Mouse (Mus musculus) MN1 (cell line): ENCODE results near the gene Spcs2.

Experiments used
- DNase-seq: peaks from one replicate; pipeline ENCODE4 v3.0.0-alpha.2; 2016; ENCODE audit warnings: low spot score

Gene Spcs2

GRCm38 (mm10) chr7:99864241-99865028, 1.2 kb upstream of the Spcs2 start:
- no peak for DNase-seq

GRCm38 (mm10) chr7:99858813-99859585, 4.3 kb downstream of the Spcs2 start, which contains the start of gene Xrra1:
Xrra1 (plus strand) TSS chr7:99859116.
- peak; percentile 99 for DNase-seq

DNA sequence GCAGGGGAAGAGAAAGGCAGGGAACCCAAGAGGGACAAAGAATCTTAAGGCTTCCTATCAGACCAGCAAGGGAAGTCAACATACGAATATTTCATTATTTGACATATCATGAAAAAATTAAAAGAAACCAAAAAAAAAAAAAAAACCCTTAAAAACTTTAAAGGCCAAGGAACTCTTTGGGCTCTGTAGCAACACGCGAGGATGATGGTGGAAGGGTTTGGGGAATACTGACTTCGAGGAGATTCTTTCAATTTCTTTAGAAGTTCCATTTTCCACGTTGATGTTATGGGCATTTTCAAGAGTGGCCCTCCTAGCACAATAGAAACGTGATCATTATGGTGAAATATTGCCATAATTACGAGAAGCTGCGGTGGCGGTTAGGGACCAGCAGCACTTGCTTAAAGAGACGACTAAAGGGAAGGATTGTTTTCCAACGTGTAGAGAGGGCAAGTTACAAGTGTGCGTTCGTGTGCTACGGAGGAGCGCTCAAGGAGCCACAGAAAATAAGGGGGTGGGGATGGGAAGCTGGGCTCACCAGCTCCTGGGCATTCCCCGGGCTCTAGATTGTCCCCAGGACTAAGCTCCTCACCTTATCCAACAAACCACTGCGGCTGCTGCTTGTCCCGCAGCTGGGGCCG, 5.0 kb downstream of the Spcs2 start:
- DNase-seq, result no peak

DNA sequence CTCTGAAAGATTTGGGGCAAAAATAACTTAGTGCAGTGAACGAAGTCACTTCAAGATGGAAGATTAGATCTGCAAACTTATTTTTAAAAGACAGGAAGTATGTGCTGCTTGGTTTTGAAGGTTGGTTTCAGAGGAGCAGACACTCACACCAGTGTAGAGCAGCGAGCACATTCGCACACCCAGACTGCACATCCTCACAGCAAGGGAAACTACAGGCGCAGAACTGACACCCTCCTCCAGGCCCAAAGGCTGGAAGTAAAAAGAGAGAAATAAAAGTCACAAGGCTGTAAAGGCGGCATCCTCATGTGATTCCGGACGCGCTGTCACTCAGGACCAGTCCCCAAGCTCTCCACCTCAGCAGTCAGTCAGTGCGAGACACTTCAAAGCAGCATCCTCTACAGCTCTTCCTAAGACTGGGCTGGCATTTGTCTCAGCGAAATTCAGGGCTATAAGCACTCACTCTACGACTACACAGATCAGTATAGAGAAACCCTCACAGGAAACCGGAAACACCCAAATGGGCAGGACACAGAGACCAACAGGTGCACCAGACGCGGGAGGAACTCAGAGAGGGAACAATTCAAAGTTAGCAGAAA, 6.9 kb downstream of the Spcs2 start:
- DNase-seq, result no peak

GRCm38 (mm10) chr7:99854311-99854710, 9.0 kb downstream of the Spcs2 start:
- DNase-seq, result no peak

DNA sequence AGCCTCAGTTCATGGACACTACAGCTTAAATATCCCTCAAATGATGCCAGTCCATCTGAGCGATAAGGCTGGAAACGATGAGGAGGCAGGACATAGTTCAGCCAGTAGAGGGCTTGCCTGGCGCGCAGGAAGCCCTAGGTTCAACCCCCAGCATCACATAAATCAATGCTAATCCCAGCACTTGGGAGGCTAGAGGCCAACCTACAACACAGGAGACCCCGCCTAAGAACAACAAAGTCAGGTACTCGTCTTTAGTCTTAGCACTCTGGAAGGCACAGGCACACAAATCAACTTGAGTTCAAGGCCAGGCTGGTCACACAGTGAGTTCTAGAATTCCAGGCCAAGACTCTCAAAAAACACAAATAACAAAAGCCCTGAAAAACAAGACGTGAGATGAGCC, 9.9 kb downstream of the Spcs2 start:
- no peak for DNase-seq

DNA sequence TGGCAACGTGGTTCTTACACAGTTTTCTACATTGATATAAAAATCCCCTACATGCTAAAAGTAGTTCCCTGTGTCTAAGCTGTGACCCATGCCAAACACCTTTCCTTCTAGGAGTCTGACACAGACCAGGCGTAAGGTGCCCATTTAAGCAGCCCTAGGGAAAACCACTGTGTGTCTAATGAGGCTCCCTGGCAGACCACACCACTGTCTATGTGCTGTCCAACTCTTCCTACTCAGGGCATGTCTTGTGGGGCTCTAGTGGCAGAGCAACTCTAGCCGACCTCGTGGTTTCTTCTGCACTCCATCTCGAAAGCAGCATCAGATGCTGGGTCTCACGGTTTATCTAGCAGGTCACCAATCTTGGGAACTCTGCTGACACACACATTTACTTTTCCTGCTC, 11.6 kb downstream of the Spcs2 start:
- peak; percentile 24 for DNase-seq

DNA sequence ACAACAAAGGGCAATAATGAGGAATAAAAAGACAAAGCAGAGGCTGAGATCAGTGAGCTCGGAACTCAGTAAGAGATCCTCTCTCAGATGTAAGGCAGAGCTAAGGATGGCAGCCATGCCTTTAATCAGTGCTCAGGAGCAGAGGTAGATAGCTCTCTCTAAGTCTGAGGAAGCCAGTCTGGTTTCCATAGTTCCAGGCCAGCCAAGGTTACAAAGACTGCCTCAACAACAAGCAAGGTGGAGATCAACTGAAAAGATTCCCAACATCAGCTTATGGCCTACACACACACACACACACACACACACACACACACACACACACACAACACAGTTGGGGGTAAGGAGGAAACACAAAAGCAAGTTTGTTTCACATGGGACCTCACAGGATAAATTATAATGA, 12.1 kb downstream of the Spcs2 start:
- no peak for DNase-seq

DNA sequence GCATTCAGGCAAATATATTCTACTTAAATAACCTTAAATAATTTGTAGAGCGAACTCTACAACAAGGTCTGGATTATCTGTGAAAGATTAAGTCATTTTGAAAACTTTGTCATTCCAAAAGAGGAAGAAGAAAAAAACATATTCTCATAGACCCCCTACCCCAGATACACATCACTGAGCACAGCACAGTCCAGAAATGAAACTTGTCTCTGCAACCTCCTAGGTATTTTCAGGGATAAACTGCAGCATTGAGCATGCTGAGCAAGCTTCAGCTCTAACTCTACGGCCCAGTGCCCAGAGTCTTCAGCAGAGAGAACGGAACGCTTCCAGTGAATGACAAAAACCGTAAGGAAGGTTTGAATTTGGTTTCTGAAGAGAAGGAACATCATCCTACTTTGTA, 12.7 kb downstream of the Spcs2 start:
- DNase-seq, result no peak

DNA sequence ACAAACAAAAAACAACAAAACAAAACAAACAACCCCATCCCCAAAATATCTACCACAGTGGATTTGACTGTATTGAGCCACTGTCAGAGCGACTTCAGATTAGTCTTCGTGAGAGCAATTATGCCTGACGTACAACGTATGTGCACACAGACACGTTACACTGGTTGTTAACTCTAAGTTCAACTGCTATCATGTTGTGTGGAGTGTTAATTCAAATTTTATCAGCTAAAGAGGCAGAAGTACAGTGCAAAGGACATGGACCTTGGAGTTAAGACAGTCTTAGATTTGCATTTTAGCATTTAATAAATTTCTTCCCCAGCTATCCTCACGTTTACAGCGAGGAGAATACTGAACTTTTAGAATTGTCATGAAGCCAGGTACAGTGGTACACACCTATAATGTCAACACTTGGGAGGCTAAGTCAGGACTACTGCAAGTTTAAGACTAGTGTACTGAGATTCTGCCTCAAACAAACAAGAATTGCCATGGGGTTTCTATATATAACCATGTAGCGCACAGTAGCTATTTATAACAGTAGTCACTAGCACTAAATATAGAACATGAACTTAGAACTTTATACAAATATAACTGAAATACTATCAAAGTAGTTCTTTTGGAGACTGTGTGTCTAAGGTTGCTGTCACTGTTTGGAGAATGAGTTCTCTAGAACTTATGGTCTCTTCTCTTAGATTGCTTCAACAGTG, 17.6 kb downstream of the Spcs2 start:
- no peak for DNase-seq

GRCm38 (mm10) chr7:99838241-99838640, 25.0 kb downstream of the Spcs2 start:
- no peak for DNase-seq

DNA sequence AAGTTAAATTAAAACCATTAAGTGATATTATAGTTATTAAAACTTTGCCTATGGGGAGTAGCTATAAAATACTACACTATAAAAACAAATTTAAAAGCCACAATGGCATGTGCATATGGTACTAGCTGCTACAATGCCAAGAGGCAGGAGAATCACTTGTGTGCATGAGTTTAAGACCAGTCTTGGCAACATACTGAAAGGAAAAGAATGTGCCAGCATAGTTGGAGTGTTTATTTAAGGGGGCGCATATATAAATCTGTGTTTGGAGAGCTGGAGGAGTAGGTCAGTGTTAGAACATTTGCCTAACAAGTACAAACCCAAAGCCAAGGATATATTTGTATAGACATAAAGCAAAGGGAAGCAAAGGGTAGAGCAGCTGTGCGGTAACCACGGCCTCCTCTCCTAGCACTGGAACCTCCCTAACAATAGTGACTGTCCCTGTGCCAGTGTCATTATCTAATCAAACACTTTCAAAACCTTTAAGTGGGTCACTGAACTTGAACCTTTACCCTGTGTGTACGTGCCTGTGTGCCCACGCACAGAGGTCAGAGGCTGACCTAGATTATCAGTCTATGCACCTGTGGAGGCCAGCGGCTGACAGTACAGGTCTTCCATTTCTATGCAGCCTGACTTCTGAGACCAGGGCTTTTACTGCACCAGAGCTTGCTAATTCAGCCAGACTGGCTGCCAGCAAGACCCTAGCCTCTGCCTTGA, 25.7 kb downstream of the Spcs2 start:
- DNase-seq, result no peak

DNA sequence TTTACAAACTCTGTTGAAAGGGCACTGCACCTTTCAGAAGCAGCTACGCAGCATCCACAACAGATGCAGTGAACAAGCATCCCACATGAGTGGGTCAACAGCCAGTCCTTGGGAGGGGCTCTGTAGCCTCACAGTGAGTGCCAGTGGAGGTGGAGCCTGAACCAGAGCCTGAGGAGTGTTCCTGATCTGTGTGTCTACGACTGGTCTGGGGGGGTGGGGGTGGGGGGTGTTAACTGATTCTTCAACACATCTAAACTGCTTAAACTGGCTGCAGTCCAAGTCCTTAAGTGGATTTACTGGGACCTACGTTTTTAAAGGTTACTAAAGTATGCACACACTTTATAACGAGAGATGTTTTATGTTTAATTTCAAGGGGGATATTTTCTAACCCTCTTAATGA, 26.5 kb downstream of the Spcs2 start:
- no peak for DNase-seq

- no peak for DNase-seq
Measured at GRCm38 (mm10) chr7:99834314-99834853, 28.9 kb downstream of the Spcs2 start.

- DNase-seq, result no peak
Measured at GRCm38 (mm10) chr7:99833846-99834222, 29.4 kb downstream of the Spcs2 start.

- no peak for DNase-seq
Measured at GRCm38 (mm10) chr7:99833115-99833845, 30.0 kb downstream of the Spcs2 start.

DNA sequence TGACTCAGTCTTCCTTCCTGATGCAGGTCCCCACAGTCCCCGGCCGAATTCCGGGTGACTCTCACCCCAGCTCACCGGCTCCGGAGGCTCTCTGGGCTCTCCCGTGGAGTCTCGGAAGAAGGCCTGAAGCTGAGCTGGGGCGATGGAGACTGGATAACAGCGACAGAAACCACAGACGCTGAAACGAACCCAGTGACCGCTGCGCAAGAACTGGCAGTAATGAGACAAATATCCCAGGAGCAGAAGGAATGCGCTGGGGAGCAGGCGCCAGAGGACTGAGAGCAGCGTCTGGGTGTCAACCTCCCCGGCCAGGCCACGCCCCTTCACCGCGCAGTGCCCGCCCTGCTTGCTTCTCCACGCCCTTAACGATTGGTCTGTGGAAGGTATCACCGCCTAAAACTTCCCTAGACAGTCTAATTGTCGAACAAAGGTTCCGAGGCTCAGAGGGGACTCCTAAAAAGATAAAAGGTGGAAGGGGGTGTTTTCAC, 35.1 kb downstream of the Spcs2 start, which contains the start of gene Neu3:
Neu3 (minus strand) TSS at position 335 of the 488 bp plus-strand sequence.
- DNase-seq, result peak; percentile 89

- DNase-seq, result no peak
Measured at GRCm38 (mm10) chr7:99826096-99826495, 37.2 kb downstream of the Spcs2 start.

- DNase-seq, result no peak
Measured at GRCm38 (mm10) chr7:99825511-99825910, 37.8 kb downstream of the Spcs2 start.
